Mouse (Mus musculus) heart, embryonic 15.5 days (tissue): ENCODE measurements around the gene Gm43552. TPM values are rescaled to one million over a fixed set of nuclear protein-coding genes. Genes with fewer than 3 reads are reported as not detected.
A peak's percentile ranks its signal among the peaks of the same experiment; 100 is the strongest.

ENCODE experiments used
- ATAC-seq: fragments of 200-750 bp; cut with Nextera tagmentation; replicated peaks from 2 replicates; pipeline ENCODE4 v1.8.0; 2017; ENCODE audit warnings: low read depth, moderate TSS enrichment; ENCODE audit not compliant: insufficient number of reproducible peaks, insufficient read depth, low FRiP score
- H3K27ac ChIP-seq: fragments of 300-500 bp; sonication (generic); 2 replicates; pipeline ENCODE4 v1.5.1; 2015; ENCODE audit warnings: mild to moderate bottlenecking, inconsistent platforms
- H3K27me3 ChIP-seq: fragments of 300-500 bp; sonication (generic); 2 replicates; pipeline ENCODE4 v1.6.1; 2015; ENCODE audit warnings: inconsistent platforms
- H3K36me3 ChIP-seq: fragments of 300-500 bp; sonication (generic); 2 replicates; pipeline ENCODE4 v1.6.1; 2015; ENCODE audit warnings: mild to moderate bottlenecking, inconsistent platforms
- H3K4me1 ChIP-seq: fragments of 300-500 bp; sonication (generic); replicated peaks from 2 replicates; pipeline ENCODE4 v1.6.1; 2015; ENCODE audit warnings: inconsistent platforms
- H3K4me2 ChIP-seq: fragments of 300-500 bp; sonication (generic); 2 replicates; pipeline ENCODE4 v1.6.1; 2015; ENCODE audit warnings: inconsistent platforms, mild to moderate bottlenecking, moderate library complexity
- H3K4me3 ChIP-seq: fragments of 300-500 bp; sonication (generic); 2 replicates; pipeline ENCODE4 v1.5.1; 2015; ENCODE audit warnings: mild to moderate bottlenecking, inconsistent platforms
- H3K9ac ChIP-seq: fragments of 300-500 bp; sonication (generic); 2 replicates; pipeline ENCODE4 v1.6.1; 2015; ENCODE audit warnings: mild to moderate bottlenecking, inconsistent platforms
- H3K9me3 ChIP-seq: fragments of 300-500 bp; sonication (generic); replicated peaks from 2 replicates; pipeline ENCODE4 v1.6.1; 2016; ENCODE audit warnings: inconsistent platforms
- WGBS: fragments of 180-500 bp; shearing (Covaris S2); methylation state at CpG from one replicate; pipeline ENCODE4 v1.1.7; 2015; ENCODE audit warnings: mixed read lengths; 5-methylcytosine and 5-hydroxymethylcytosine counted together
- polyA plus RNA-seq: library from polyadenylated mRNA; unstranded; fragments of >200 nt; fragmentation: Nextera tagmentation; extraction: Ambion mirVana; gene quantifications from 2 replicates; pipeline ENCODE4 v1.2.1, GENCODE M21; 2015

Gene Gm43552
- polyA plus RNA-seq, 1 experiment from 2014 or later, result 0.92 TPM

DNA sequence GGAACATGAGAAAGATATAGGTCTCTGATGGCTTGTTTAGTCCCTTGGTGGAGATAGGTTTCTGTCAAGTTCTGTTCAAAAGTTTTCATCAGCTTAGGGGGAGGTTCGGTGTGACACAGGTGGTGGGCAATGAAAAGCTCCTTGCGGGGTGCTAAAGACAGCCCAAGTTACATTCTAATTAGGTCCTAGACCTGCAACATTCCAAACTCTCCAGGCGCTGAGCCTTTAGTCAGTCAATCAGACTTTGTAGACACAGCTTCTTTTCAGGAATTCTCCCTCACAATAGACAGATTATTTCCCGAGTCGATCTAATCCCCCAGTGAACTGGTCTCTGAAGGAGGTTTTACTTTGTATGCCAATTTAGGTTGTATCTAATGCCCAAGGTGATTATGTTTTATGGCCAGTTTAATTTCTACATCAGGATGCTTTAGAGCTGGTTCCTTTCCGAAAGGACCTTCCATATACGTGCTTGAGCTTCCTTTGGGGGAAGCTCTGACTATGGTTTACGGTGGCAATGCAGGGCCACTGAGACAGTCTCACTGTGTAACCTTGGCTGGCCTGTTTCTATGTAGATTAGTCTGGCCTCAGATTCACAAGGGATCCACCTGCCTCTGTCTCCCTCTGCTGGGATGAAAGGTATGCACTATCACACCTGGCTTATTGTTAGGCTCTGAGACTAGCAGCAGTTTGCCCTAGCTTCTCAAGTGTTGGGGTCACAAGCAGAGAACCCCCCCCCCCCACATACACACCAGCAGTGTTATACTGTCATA is 33.2 kb upstream of the Gm43552 start:
- Histone ChIP-seq H3K4me2 (no peak overlapping the region), H3K27me3 (no peaks in the 10 kb centered on the region), H3K27ac (no peak overlapping the region), H3K9ac (no peak overlapping the region), H3K36me3 (no peaks in the 10 kb centered on the region), H3K9me3 (no peaks in the 10 kb centered on the region), H3K4me3 (no peak overlapping the region), H3K4me1 (no peaks in the 10 kb centered on the region)
- ATAC-seq, result no peak
- WGBS, result 21% methylated on average over 8 of the region's 8 CpGs

GRCm38 (mm10) chr5:65524831-65525230 is 32.2 kb upstream of the Gm43552 start:
- Histone ChIP-seq H3K9me3 (no peaks in the 10 kb centered on the region), H3K27ac (no peak overlapping the region), H3K4me1 (no peaks in the 10 kb centered on the region), H3K4me3 (no peak overlapping the region), H3K36me3 (no peaks in the 10 kb centered on the region), H3K9ac (no peak overlapping the region), H3K27me3 (no peaks in the 10 kb centered on the region), H3K4me2 (no peak overlapping the region)
- ATAC-seq, result no peak
- 72% methylated on average over 4 of the region's 4 CpGs for WGBS

- 67% methylated on average over 1 of the region's 1 CpGs for WGBS
- ATAC-seq, result no peak
- Histone ChIP-seq H3K4me2 (no peak overlapping the region), H3K4me3 (no peak overlapping the region), H3K36me3 (no peaks in the 10 kb centered on the region), H3K9ac (no peak overlapping the region), H3K27ac (no peak overlapping the region), H3K9me3 (no peaks in the 10 kb centered on the region), H3K4me1 (no peaks in the 10 kb centered on the region), H3K27me3 (no peaks in the 10 kb centered on the region)
Measured at GRCm38 (mm10) chr5:65521803-65522202, 29.2 kb upstream of the Gm43552 start.

GRCm38 (mm10) chr5:65514635-65515278 is 22.1 kb upstream of the Gm43552 start:
- Histone ChIP-seq H3K4me2 (no peak overlapping the region), H3K27me3 (no peaks in the 10 kb centered on the region), H3K36me3 (no peaks in the 10 kb centered on the region), H3K27ac (peak overlapping the region; percentile 47; the same call in 1 of the 2 replicates), H3K4me3 (no peak overlapping the region), H3K9me3 (no peaks in the 10 kb centered on the region), H3K9ac (no peak overlapping the region), H3K4me1 (no peaks in the 10 kb centered on the region)
- ATAC-seq, result no peak
- 53% methylated on average over 5 of the region's 5 CpGs for WGBS

DNA sequence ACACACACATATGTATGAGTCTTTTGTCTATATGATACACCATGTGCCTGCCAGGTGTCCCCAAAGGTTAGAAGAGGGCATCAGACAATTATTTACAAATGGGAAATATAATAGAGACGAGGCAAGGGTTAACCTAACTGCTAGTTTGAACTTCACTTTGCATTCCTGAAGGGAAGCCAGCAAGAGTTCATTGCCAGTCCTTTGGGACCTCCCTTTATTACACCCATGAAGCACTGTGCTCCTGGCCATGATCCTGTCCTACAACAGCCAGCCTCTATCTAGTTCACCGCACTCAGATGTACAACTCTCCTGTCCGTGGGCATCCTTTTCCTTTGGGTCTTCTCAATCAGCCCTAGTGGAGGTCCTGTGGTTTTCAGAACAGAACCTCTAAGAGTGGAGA is 20.9 kb upstream of the Gm43552 start:
- H3K4me2 ChIP-seq, result no peak overlapping the region
- 64% methylated on average over 3 of the region's 3 CpGs for WGBS
- no peak overlapping the region for H3K27ac ChIP-seq
- H3K4me3 ChIP-seq, result no peak overlapping the region
- ATAC-seq, result no peak
- H3K27me3 ChIP-seq, result no peaks in the 10 kb centered on the region
- H3K36me3 ChIP-seq, result no peaks in the 10 kb centered on the region
- H3K4me1 ChIP-seq, result no peaks in the 10 kb centered on the region
- H3K9ac ChIP-seq, result no peak overlapping the region
- no peaks in the 10 kb centered on the region for H3K9me3 ChIP-seq

- Histone ChIP-seq H3K36me3 (no peaks in the 10 kb centered on the region), H3K27me3 (no peaks in the 10 kb centered on the region), H3K4me3 (no peak overlapping the region), H3K4me2 (no peak overlapping the region), H3K9ac (no peak overlapping the region), H3K27ac (no peak overlapping the region), H3K9me3 (no peaks in the 10 kb centered on the region), H3K4me1 (0 out of 2 replicates have a peak, but pooled peaks cover 2% of the 10 kb centered on the region)
- ATAC-seq, result no peak
- WGBS, result 77% methylated on average over 8 of the region's 8 CpGs
Measured at GRCm38 (mm10) chr5:65508395-65508794, 15.8 kb upstream of the Gm43552 start.

DNA sequence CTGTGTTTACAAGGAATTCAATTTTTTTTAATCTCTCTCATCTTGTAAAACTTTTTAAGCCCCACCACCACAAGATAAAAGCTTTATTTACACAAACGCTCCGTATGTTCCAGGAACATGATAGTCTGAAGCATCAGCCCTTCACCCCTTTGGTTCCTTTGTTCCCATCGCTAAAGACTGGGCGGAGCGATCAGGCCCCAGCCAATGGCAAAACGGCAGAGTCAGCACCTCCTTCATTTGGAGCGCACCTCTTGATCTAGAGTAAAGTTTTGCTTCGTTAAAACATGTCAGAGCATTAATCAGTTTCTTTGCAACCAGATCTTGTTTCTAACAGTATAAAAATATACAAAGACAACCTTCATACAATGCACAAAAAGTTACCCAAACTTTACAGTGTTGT is 13.2 kb upstream of the Gm43552 start:
- ATAC-seq, result no peak
- H3K4me3 ChIP-seq, result no peak overlapping the region
- no peak overlapping the region for H3K9ac ChIP-seq
- no peaks in the 10 kb centered on the region for H3K36me3 ChIP-seq
- no peaks in the 10 kb centered on the region for H3K27me3 ChIP-seq
- no peaks in the 10 kb centered on the region for H3K9me3 ChIP-seq
- H3K27ac ChIP-seq, result no peak overlapping the region
- 0 out of 2 replicates have a peak, but pooled peaks cover 2% of the 10 kb centered on the region for H3K4me1 ChIP-seq
- peak overlapping the region; percentile 42 for H3K4me2 ChIP-seq
- WGBS, result 11% methylated on average over 8 of the region's 8 CpGs

- Histone ChIP-seq H3K9ac (no peak overlapping the region), H3K4me3 (no peak overlapping the region), H3K4me1 (0 out of 2 replicates have a peak, but pooled peaks cover 2% of the 10 kb centered on the region), H3K27ac (no peak overlapping the region), H3K9me3 (no peaks in the 10 kb centered on the region), H3K4me2 (no peak overlapping the region), H3K27me3 (no peaks in the 10 kb centered on the region), H3K36me3 (no peaks in the 10 kb centered on the region)
- 86% methylated on average over 9 of the region's 9 CpGs for WGBS
- no peak for ATAC-seq
Measured at GRCm38 (mm10) chr5:65501407-65501806, 8.8 kb upstream of the Gm43552 start.

GRCm38 (mm10) chr5:65500231-65500630 is 7.6 kb upstream of the Gm43552 start:
- Histone ChIP-seq H3K27ac (no peak overlapping the region), H3K4me1 (no peaks in the 10 kb centered on the region), H3K27me3 (no peaks in the 10 kb centered on the region), H3K9me3 (no peaks in the 10 kb centered on the region), H3K9ac (no peak overlapping the region), H3K36me3 (no peaks in the 10 kb centered on the region), H3K4me3 (no peak overlapping the region), H3K4me2 (no peak overlapping the region)
- WGBS, result 75% methylated on average over 7 of the region's 7 CpGs
- ATAC-seq, result no peak

- ATAC-seq, result peak; percentile 83
- peak overlapping the region; percentile 99 for H3K27ac ChIP-seq
- H3K9ac ChIP-seq, result peak overlapping the region; percentile 95
- H3K4me2 ChIP-seq, result peak overlapping the region; percentile 84
- no peaks in the 10 kb centered on the region for H3K36me3 ChIP-seq
- H3K4me1 ChIP-seq, result peaks cover 36% of the 10 kb centered on the region
- WGBS, result under 1% methylated on average over 57 of the region's 57 CpGs
- no peaks in the 10 kb centered on the region for H3K27me3 ChIP-seq
- peak overlapping the region; percentile 97 for H3K4me3 ChIP-seq
- no peaks in the 10 kb centered on the region for H3K9me3 ChIP-seq
Measured at GRCm38 (mm10) chr5:65491767-65492715, 592 bp downstream of the Gm43552 start.

GRCm38 (mm10) chr5:65489830-65490229 is 2.8 kb downstream of the Gm43552 start:
- Histone ChIP-seq H3K27ac (peak overlapping the region; percentile 55; the same call in 1 of the 2 replicates), H3K4me2 (peak overlapping the region; percentile 84; the same call in 1 of the 2 replicates)

More at GRCm38 (mm10) chr5:65489830-65490229, 2.8 kb downstream of the Gm43552 start:
- H3K9me3 ChIP-seq, result no peaks in the 10 kb centered on the region
- H3K36me3 ChIP-seq, result no peaks in the 10 kb centered on the region
- 39% methylated on average over 4 of the region's 4 CpGs for WGBS
- H3K4me3 ChIP-seq, result no peak overlapping the region
- H3K4me1 ChIP-seq, result peaks cover 45% of the 10 kb centered on the region
- no peak overlapping the region for H3K9ac ChIP-seq
- H3K27me3 ChIP-seq, result no peaks in the 10 kb centered on the region
- no peak for ATAC-seq
